8 mouse cellular contexts compared by ENCODE assay signal in the genomic region with DNA sequence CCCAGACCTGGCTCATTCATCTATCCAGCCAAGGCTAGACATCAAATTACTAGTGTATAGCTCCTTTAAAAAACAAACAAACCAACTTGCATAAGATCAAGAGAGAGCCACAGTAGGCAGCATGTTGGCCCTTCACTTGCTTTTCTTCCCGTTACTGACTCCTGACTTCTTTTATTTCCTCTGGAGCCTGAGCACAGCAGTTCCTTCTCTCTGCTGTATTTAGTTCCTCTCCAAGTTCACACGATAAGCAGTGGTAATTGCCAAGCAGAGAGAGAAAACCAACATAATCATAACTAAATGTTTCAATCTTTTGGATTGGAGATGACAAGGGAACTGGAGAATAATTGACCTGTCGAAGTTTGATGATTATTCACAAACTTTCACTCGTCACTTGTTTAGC. TPM values are rescaled to one million over a fixed set of nuclear protein-coding genes. Genes with fewer than 3 reads are reported as not detected.
DNase-seq lines count a peak whose midpoint lies in the region; ATAC-seq and TF ChIP-seq lines count a peak whose summit lies in the region.

No protein-coding gene starts in this region.

- no peaks in the 10 kb centered on the region for H3K27me3 ChIP-seq in heart, embryonic 11.5 days (ENCODE audit: control insufficient read depth, insufficient read depth, low read length)
- H3K27me3 ChIP-seq in E14TG2a.4 (ENCODE audit: insufficient read depth, low read length) = no peaks in the 10 kb centered on the region
- no peaks in the 10 kb centered on the region for H3K27me3 ChIP-seq in hindbrain, embryonic 12.5 days
- H3K27me3 ChIP-seq in liver, postnatal 0 days (ENCODE audit: insufficient read depth, low read length) = no peaks in the 10 kb centered on the region

- H3K4me2 ChIP-seq in heart, embryonic 11.5 days = peak overlapping the region; percentile 77
- peak overlapping the region; percentile 67 for H3K4me2 ChIP-seq in hindbrain, embryonic 12.5 days (replicated peaks)
- H3K4me2 ChIP-seq in liver, postnatal 0 days (ENCODE audit: low read depth, low read length) = peak overlapping the region; percentile 68

- H3K4me1 ChIP-seq in heart, embryonic 11.5 days (ENCODE audit: control insufficient read depth, insufficient read depth, low read length) = peaks cover 5% of the 10 kb centered on the region
- H3K4me1 ChIP-seq in E14TG2a.4 (replicated peaks; ENCODE audit: low read depth, low read length) = peaks cover 34% of the 10 kb centered on the region
- peaks cover 11% of the 10 kb centered on the region for H3K4me1 ChIP-seq in hindbrain, embryonic 12.5 days
- H3K4me1 ChIP-seq in liver, postnatal 0 days (ENCODE audit: insufficient read depth) = peaks cover 10% of the 10 kb centered on the region

- no peak for TF ChIP-seq EP300 in liver, postnatal 0 days (IDR thresholded peaks at IDR 0.05; ENCODE audit: low read depth)

- H3K9ac ChIP-seq in heart, embryonic 11.5 days (ENCODE audit: low read depth, low read length) = no peak overlapping the region
- no peak overlapping the region for H3K9ac ChIP-seq in hindbrain, embryonic 12.5 days
- peak overlapping the region; percentile 79 for H3K9ac ChIP-seq in liver, postnatal 0 days (replicated peaks)

- no peak for ATAC-seq in heart, embryonic 11.5 days (replicated peaks; ENCODE audit: insufficient number of reproducible peaks, low FRiP score, low TSS enrichment)
- no peak for ATAC-seq in hindbrain, embryonic 12.5 days (ENCODE audit: low FRiP score)
- no peak for ATAC-seq in liver, postnatal 0 days

- H3K4me3 ChIP-seq in heart, embryonic 11.5 days (ENCODE audit: low read depth, low read length) = peak overlapping the region; percentile 68
- peak overlapping the region; percentile 95 for H3K4me3 ChIP-seq in E14TG2a.4 (replicated peaks; ENCODE audit: low read length)
- peak overlapping the region; percentile 71; the same call in 1 of the 2 replicates for H3K4me3 ChIP-seq in hindbrain, embryonic 12.5 days
- H3K4me3 ChIP-seq in liver, postnatal 0 days (ENCODE audit: low read depth, low read length) = peak overlapping the region; percentile 90

- WGBS in heart, embryonic 11.5 days (ENCODE audit: insufficient replicate concordance) = 54% methylated on average over 4 of the region's 4 CpGs
- WGBS in hindbrain, embryonic 12.5 days = 63% methylated on average over 4 of the region's 4 CpGs
- WGBS in liver, postnatal 0 days (ENCODE audit: insufficient replicate concordance) = 16% methylated on average over 4 of the region's 4 CpGs

- DNase-seq in heart, adult 9 months (ENCODE audit: low spot score in 2 of 2) = no peak
- no peak for DNase-seq in liver, postnatal 0 days
- DNase-seq in right cerebral cortex, postnatal 25 days = no peak
- no peak for DNase-seq in gastrocnemius, postnatal 10 days
- no peak for DNase-seq in left cerebral cortex, adult 9 months (ENCODE audit: low spot score in 2 of 2)

- H3K27ac ChIP-seq in heart, embryonic 11.5 days (ENCODE audit: low read depth, low read length) = no peak overlapping the region
- H3K27ac ChIP-seq in hindbrain, embryonic 12.5 days = no peak overlapping the region
- no peak overlapping the region for H3K27ac ChIP-seq in liver, postnatal 0 days (ENCODE audit: low read depth)

- no peak for TF ChIP-seq CTCF in E14TG2a.4 (conservative IDR thresholded peaks at IDR 0.05; ENCODE audit: low read length)
- no peak for TF ChIP-seq CTCF in liver, postnatal 0 days (IDR thresholded peaks at IDR 0.05; ENCODE audit: low read depth)

- peaks cover 3% of the 10 kb centered on the region for H3K36me3 ChIP-seq in heart, embryonic 11.5 days (ENCODE audit: control insufficient read depth, insufficient read depth, low read length)
- H3K36me3 ChIP-seq in E14TG2a.4 (ENCODE audit: insufficient read depth, low read length) = peaks cover 60% of the 10 kb centered on the region
- peaks cover 10% of the 10 kb centered on the region for H3K36me3 ChIP-seq in hindbrain, embryonic 12.5 days
- H3K36me3 ChIP-seq in liver, postnatal 0 days (replicated peaks; ENCODE audit: insufficient read depth, low read length) = peaks cover 26% of the 10 kb centered on the region

- no peaks in the 10 kb centered on the region for H3K9me3 ChIP-seq in heart, embryonic 11.5 days (replicated peaks; ENCODE audit: control insufficient read depth, low read length)
- H3K9me3 ChIP-seq in E14TG2a.4 (ENCODE audit: low read length) = no peaks in the 10 kb centered on the region
- no peaks in the 10 kb centered on the region for H3K9me3 ChIP-seq in hindbrain, embryonic 12.5 days (replicated peaks)
- H3K9me3 ChIP-seq in liver, postnatal 0 days (ENCODE audit: low read length) = no peaks in the 10 kb centered on the region

RNA-seq across cellular contexts. Expression of a gene that starts 1.1 kb away (rescaled TPM):
- 7.2 and 7.3 TPM in 2 replicates for polyA plus RNA-seq in heart, embryonic 11.5 days (2014; fragmentation: Nextera tagmentation; extraction: Ambion mirVana)
- 4.7 and 6.2 TPM in 2 replicates for polyA plus RNA-seq in hindbrain, embryonic 12.5 days (2016; fragmentation: Nextera tagmentation; extraction: Ambion mirVana)
- 2.7 and 2.8 TPM in 2 replicates for polyA plus RNA-seq in liver, postnatal 0 days (2015; fragmentation: Nextera tagmentation; extraction: Ambion mirVana)
- 1 to 10 TPM; 5.1 to 5.3 TPM for total RNA-seq in gastrocnemius, postnatal 10 days (2021)

RNA-seq across cellular contexts. Expression of a gene that starts 1.3 kb away (rescaled TPM):
- polyA plus RNA-seq in heart, embryonic 11.5 days (2014; fragmentation: Nextera tagmentation; extraction: Ambion mirVana) = 9.0 and 9.2 TPM in 2 replicates
- polyA plus RNA-seq in hindbrain, embryonic 12.5 days (2016; fragmentation: Nextera tagmentation; extraction: Ambion mirVana) = 14.8 and 15.3 TPM in 2 replicates
- 3.9 and 4.7 TPM in 2 replicates for polyA plus RNA-seq in liver, postnatal 0 days (2015; fragmentation: Nextera tagmentation; extraction: Ambion mirVana)
- 1 to 10 TPM; 3.1 to 5.6 TPM for total RNA-seq in gastrocnemius, postnatal 10 days (2021)
